Mouse (Mus musculus) hindbrain, embryonic 13.5 days (tissue): Measurements from ENCODE around the gene Znrd1as. TPM values are rescaled to one million over a fixed set of nuclear protein-coding genes. Genes with fewer than 3 reads are reported as not detected.
"Not testable (repeated sequence)": the region's sequence is repeated elsewhere in the genome, so short reads cannot be mapped to it uniquely, and the experiment has no call there.

ENCODE experiments used
- ATAC-seq: fragments of 200-750 bp; cut with Nextera tagmentation; 2 replicates; pipeline ENCODE4 v1.8.0; 2017; ENCODE audit warnings: moderate TSS enrichment; ENCODE audit not compliant: low FRiP score
- H3K27ac ChIP-seq: fragments of 300-500 bp; sonication (generic); 2 replicates; pipeline ENCODE4 v1.5.1; 2015; ENCODE audit warnings: inconsistent platforms, mild to moderate bottlenecking, moderate library complexity
- H3K27me3 ChIP-seq: fragments of 300-500 bp; sonication (generic); 2 replicates; pipeline ENCODE4 v1.6.1; 2015; ENCODE audit warnings: mild to moderate bottlenecking, inconsistent platforms
- H3K36me3 ChIP-seq: fragments of 300-500 bp; sonication (generic); 2 replicates; pipeline ENCODE4 v1.6.1; 2015; ENCODE audit warnings: mild to moderate bottlenecking, inconsistent platforms
- H3K4me1 ChIP-seq: fragments of 300-500 bp; sonication (generic); replicated peaks from 2 replicates; pipeline ENCODE4 v1.6.1; 2015; ENCODE audit warnings: inconsistent platforms
- H3K4me2 ChIP-seq: fragments of 300-500 bp; sonication (generic); 2 replicates; pipeline ENCODE4 v1.6.1; 2015; ENCODE audit warnings: inconsistent platforms, mild to moderate bottlenecking, moderate library complexity
- H3K4me3 ChIP-seq: fragments of 300-500 bp; sonication (generic); 2 replicates; pipeline ENCODE4 v1.5.1; 2015; ENCODE audit warnings: mild to moderate bottlenecking, inconsistent platforms
- H3K9ac ChIP-seq: fragments of 300-500 bp; sonication (generic); 2 replicates; pipeline ENCODE4 v1.6.1; 2015; ENCODE audit warnings: mild to moderate bottlenecking, inconsistent platforms
- H3K9me3 ChIP-seq: fragments of 300-500 bp; sonication (generic); 2 replicates; pipeline ENCODE4 v1.6.1; 2016; ENCODE audit warnings: inconsistent platforms
- WGBS: fragments of 180-500 bp; shearing (Covaris S2); methylation state at CpG from one replicate; pipeline ENCODE4 v1.1.7; 2015; 5-methylcytosine and 5-hydroxymethylcytosine counted together
- polyA plus RNA-seq: library from polyadenylated mRNA; unstranded; fragments of >200 nt; fragmentation: Nextera tagmentation; extraction: Ambion mirVana; gene quantifications from 2 replicates; pipeline ENCODE4 v1.2.1, GENCODE M21; 2015

Gene Znrd1as
- polyA plus RNA-seq, 1 experiment from 2014 or later = 6.3 TPM

DNA sequence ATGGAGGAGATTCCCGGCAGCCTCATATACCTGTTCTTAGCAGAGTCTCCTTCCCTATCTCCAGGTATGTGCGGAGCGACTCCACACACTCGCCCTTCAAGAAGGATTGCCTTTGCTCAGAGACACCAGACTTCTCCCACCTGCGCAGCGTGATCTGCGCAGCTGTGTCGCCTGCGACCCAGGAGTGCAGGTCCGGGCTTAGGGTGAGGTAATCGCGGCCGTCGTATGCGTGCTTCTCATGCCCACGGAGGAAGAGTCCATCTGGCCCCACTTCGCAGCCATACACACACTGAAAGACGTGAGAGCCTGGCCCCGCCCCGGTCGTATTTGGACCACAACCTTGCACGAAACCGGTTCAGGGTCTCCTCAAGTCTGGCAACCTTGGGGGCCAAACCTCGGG is 30.1 kb downstream of the Znrd1as start:
- H3K27me3 ChIP-seq = peaks cover 39% of the 10 kb centered on the region
- no peak overlapping the region for H3K27ac ChIP-seq
- ATAC-seq = peak; percentile 39; the same call in 1 of the 2 replicates
- H3K4me2 ChIP-seq = peak overlapping the region; percentile 32
- no peaks in the 10 kb centered on the region for H3K9me3 ChIP-seq
- no peaks in the 10 kb centered on the region; the same call in 1 of the 2 replicates for H3K4me1 ChIP-seq
- no peaks in the 10 kb centered on the region for H3K36me3 ChIP-seq
- peak overlapping the region; percentile 18 for H3K4me3 ChIP-seq
- peak overlapping the region; percentile 56; the same call in 1 of the 2 replicates for H3K9ac ChIP-seq
- WGBS = 5% methylated on average over 24 of the region's 24 CpGs

DNA sequence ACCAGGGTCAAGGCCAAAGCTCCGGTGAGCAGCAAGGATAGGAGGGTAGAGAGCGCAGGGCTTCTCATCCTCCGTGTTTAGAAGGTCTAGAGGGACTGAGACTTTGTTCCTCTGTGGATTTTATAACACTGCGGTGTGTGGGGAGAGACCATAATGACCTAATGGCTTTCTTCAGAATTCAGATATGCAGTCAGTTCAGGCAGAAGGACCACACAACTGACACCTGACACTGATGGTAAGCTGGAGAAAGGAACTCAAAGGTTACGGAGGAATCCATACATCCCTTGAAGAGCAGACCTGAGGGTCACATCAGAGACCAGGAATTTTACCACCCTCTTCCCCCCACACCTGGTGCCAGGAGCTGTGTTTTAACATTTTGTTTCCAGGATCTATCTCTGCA is 31.0 kb downstream of the Znrd1as start, which contains the start of gene H2-M5:
H2-M5 (minus strand) TSS at position 101 of the 400 bp plus-strand sequence.
- Histone ChIP-seq H3K27ac (no peak within 1 kb of the TSS), H3K4me3 (peak within 1 kb of the TSS; percentile 18), H3K36me3 (no peaks in the 10 kb centered on the region), H3K9ac (peak within 1 kb of the TSS; percentile 56; the same call in 1 of the 2 replicates), H3K27me3 (peaks cover 39% of the 10 kb centered on the region), H3K4me1 (no peaks in the 10 kb centered on the region; the same call in 1 of the 2 replicates), H3K4me2 (peak within 1 kb of the TSS; percentile 32), H3K9me3 (no peaks in the 10 kb centered on the region)
- 24% methylated on average over 5 of the region's 5 CpGs for WGBS
- no peak for ATAC-seq

DNA sequence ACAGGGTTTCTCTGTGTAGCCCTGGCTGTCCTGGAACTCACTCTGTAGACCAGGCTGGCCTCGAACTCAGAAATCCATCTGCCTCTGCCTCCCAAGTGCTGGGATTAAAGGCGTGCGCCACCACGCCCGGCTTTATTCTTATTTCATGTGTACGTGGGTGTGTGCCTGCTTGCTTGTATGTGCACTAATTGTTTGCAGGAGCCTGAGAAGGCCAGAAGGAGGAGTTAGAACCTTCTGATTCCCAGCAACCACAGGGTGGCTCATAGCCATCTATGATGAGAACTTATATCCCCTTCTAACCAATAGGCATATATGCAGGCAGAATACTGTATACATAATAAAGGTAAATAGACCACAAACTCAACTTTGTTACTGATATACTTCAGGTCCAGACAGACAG is 32.2 kb downstream of the Znrd1as start:
- not testable (repeated sequence) for H3K9ac ChIP-seq, H3K27ac ChIP-seq, H3K4me2 ChIP-seq, H3K4me1 ChIP-seq, ATAC-seq, H3K4me3 ChIP-seq, H3K9me3 ChIP-seq, H3K36me3 ChIP-seq
- 93% methylated on average over 6 of the region's 6 CpGs for WGBS
- peaks cover 36% of the 10 kb centered on the region for H3K27me3 ChIP-seq

DNA sequence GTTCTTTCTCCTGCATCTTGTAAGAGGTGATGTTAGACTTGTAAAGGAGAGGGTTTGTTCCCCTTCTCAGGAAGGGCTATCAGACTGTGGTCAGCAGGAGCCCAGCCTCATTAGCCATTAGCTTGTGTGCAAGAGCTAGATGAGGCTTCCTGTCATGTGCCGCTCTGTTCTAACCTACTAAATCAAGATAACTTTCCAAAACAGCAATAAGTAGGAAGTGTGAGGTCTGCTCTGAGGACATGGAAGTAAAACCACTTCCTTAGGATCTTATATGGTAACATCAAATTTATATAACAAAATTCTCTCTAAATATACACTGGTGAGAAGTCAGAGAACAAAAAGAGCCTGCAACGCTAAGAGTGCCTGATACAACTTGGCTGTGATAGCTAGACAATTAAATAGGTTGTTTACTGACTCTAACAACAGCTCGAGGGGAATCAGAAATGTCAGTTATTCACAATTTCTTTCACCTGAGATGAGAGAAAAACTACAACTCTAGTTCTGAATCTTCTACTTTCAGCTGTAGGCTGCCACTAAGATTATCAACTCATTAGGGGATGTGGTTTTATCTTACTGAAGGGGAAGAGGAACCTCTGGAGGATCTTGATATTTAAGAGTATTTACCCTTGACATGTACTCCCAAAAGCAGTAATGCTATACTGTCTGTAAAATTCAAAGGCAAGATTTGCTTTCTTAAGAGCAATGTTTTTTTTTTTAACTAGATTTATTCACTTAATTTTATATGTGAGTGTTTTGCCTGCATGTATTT is 34.1 kb downstream of the Znrd1as start:
- Histone ChIP-seq H3K9me3 (no peaks in the 10 kb centered on the region), H3K36me3 (no peaks in the 10 kb centered on the region), H3K27ac (no peak overlapping the region), H3K4me3 (no peak overlapping the region), H3K27me3 (peaks cover 31% of the 10 kb centered on the region), H3K4me2 (no peak overlapping the region), H3K4me1 (no peaks in the 10 kb centered on the region; the same call in 1 of the 2 replicates), H3K9ac (no peak overlapping the region)
- WGBS = 78% methylated on average over 3 of the region's 3 CpGs
- no peak for ATAC-seq

DNA sequence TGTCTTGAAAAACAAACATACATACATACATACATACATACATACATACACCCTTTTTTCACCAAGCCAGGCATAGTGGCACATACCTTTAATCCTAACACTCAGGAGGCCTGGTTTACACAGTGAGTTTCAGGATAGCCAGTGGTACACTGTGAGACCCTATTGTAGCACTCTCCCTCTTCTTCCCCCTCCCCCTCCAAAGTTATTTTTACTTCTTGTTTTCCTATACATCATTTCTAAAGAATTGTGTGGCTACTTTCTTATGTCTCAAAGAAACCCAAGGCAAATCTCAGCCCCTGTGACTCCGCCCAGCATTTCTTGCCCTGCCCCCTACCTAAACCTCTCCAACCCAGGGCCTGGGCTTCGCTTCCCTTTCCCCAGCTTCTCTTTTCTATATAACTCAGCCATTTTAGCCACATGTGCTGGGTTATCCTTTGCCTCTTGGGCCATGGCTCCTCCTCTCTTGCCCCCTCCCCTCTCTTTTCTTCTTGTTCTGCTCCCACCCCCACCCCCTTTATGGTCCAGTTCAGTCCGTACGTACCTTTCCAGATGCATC is 35.5 kb downstream of the Znrd1as start:
- Histone ChIP-seq H3K36me3 (no peaks in the 10 kb centered on the region), H3K4me1 (no peaks in the 10 kb centered on the region), H3K27ac (no peak overlapping the region), H3K9me3 (no peaks in the 10 kb centered on the region), H3K27me3 (peaks cover 17% of the 10 kb centered on the region), H3K9ac (no peak overlapping the region), H3K4me2 (no peak overlapping the region), H3K4me3 (no peak overlapping the region)
- 91% methylated on average over 4 of the region's 4 CpGs for WGBS
- no peak for ATAC-seq

DNA sequence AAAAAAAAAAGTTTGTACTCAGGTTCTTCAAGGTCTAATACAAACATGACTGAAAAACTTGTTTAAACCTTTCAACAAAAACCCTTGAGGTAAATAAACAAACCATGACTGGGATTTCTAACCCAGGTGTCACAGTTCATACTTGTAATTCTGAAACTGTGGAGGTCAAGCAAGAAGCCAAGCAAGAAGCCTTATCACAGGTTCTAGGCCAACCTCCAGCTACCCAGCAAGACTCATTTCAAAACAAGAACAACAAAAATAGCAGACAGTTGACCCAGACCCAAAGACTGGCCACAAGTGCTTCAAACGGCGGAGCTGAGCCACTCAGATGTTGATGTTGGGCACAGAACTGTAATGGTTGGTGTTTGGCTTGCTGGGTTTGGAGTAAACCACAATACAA is 36.1 kb downstream of the Znrd1as start:
- ATAC-seq = no peak
- H3K4me3 ChIP-seq = no peak overlapping the region

GRCm38 (mm10) chr17:36995448-36995847 is 37.1 kb downstream of the Znrd1as start:
- whole genome bisulfite sequencing = 51% methylated on average over 3 of the region's 3 CpGs
- H3K9ac ChIP-seq = no peak overlapping the region
- no peak overlapping the region for H3K4me3 ChIP-seq
- no peaks in the 10 kb centered on the region for H3K4me1 ChIP-seq
- no peak overlapping the region for H3K4me2 ChIP-seq
- H3K27ac ChIP-seq = no peak overlapping the region
- no peaks in the 10 kb centered on the region for H3K36me3 ChIP-seq
- no peak for ATAC-seq
- peaks cover 7% of the 10 kb centered on the region; the same call in 1 of the 2 replicates for H3K27me3 ChIP-seq
- no peaks in the 10 kb centered on the region for H3K9me3 ChIP-seq

More for the DNA sequence above, 36.1 kb downstream of the Znrd1as start:
- Histone ChIP-seq H3K4me1 (no peaks in the 10 kb centered on the region), H3K27ac (no peak overlapping the region), H3K27me3 (peaks cover 11% of the 10 kb centered on the region), H3K9me3 (no peaks in the 10 kb centered on the region), H3K36me3 (no peaks in the 10 kb centered on the region), H3K9ac (no peak overlapping the region), H3K4me2 (no peak overlapping the region)
- WGBS = 90% methylated on average over 2 of the region's 2 CpGs

DNA sequence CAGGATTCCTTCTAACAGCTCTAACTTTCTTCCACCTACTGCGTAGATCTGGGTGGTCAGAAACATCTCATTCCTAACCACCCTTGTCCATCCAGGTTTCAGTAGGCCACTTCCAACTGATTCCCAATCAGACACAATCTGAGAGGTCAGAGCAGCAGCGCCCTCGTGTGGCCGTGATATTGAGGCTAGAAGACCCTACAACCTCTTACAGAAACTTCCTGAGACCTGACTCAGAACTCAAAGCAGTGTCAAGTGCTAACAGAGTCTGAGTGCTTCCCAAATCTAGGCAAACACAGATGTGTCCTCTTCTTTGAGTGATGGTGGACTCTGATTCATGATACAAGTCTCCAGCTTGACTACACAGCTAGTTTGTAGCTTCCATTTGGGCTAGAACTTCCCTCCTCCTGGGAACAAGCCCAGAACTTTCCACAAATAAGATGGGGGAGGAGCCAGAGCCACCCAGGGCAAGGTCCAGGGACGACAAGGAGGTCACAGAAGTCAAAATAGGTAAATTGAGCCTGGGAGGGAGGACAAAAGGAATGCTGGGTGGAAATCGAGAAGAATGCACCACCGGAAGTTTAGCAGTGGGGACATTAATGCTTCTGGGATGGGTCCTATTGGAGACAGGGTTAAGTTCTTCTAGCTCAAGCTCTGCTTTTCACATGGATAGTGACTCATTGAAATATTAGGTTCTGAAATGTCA is 38.8 kb downstream of the Znrd1as start:
- Histone ChIP-seq H3K4me2 (no peak overlapping the region), H3K4me3 (no peak overlapping the region), H3K36me3 (no peaks in the 10 kb centered on the region), H3K9ac (no peak overlapping the region), H3K4me1 (no peaks in the 10 kb centered on the region), H3K9me3 (no peaks in the 10 kb centered on the region), H3K27me3 (no peaks in the 10 kb centered on the region), H3K27ac (no peak overlapping the region)
- WGBS = 35% methylated on average over 7 of the region's 7 CpGs
- peak; percentile 65; the same call in 1 of the 2 replicates for ATAC-seq

DNA sequence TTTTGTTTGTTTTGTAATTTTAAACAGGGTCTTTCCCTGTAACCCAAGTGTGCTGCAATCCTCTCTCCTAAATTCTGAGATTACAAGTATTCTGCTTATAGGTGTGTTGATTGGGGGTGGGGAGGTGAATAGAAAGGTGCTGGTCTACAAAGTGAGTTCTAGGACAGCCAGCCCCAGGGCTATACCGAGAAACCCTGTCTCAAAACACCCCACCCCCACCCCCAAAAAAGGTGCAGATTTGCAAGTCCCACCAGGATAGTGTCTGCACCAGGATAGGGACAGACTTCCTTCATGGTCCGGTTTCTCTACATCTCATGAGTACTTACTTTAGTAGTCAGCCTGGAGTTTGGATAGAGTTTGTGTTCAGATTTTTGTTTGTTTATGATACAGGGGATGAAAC is 40.1 kb downstream of the Znrd1as start:
- 0 out of 2 replicates have a peak, but pooled peaks cover 2% of the 10 kb centered on the region for H3K4me1 ChIP-seq
- whole genome bisulfite sequencing = 75% methylated on average over 2 of the region's 2 CpGs
- H3K27me3 ChIP-seq = no peaks in the 10 kb centered on the region
- ATAC-seq = no peak
- no peak overlapping the region for H3K4me2 ChIP-seq
- H3K4me3 ChIP-seq = no peak overlapping the region
- no peaks in the 10 kb centered on the region for H3K9me3 ChIP-seq
- no peak overlapping the region for H3K27ac ChIP-seq
- no peaks in the 10 kb centered on the region for H3K36me3 ChIP-seq
- H3K9ac ChIP-seq = no peak overlapping the region

DNA sequence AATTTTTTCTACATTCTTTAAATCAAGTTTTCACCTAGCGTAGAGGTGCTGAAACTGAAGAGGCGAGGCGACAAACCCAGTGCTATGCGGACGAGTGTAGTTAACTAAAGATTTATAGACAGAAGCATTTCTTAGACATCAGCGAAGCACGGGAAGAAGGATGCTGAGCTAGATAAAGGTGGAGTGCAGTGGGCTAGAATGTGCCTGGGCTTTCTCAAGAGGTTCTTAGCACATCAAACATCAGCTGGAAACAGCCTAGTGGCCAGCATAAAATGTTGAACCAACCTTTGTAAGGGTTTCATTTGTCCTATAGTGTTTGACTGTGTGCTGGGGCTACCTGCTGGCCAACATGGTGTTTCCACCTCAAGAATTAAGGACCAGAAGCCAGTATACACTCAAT is 42.5 kb downstream of the Znrd1as start, which contains the start of gene Zfp57:
Zfp57 (plus strand) TSS at position 301 of the 400 bp plus-strand sequence.
- H3K9ac ChIP-seq = peak within 1 kb of the TSS; percentile 39; the same call in 1 of the 2 replicates
- 97% methylated on average over 7 of the region's 7 CpGs for whole genome bisulfite sequencing
- peaks cover 20% of the 10 kb centered on the region for H3K4me1 ChIP-seq

GRCm38 (mm10) chr17:37002364-37003330 is 44.3 kb downstream of the Znrd1as start:
- under 1% methylated on average over 49 of the region's 49 CpGs for WGBS
- Histone ChIP-seq H3K36me3 (peaks cover 28% of the 10 kb centered on the region), H3K9me3 (no peaks in the 10 kb centered on the region), H3K27me3 (no peaks in the 10 kb centered on the region), H3K9ac (peak overlapping the region; percentile 96), H3K4me2 (peak overlapping the region; percentile 66), H3K27ac (peak overlapping the region; percentile 98), H3K4me1 (peaks cover 23% of the 10 kb centered on the region), H3K4me3 (peak overlapping the region; percentile 86)
- ATAC-seq = peak; percentile 87

More for the DNA sequence above, 42.5 kb downstream of the Znrd1as start, which contains the start of gene Zfp57:
- Histone ChIP-seq H3K27ac (peak within 1 kb of the TSS; percentile 98; the same call in 1 of the 2 replicates), H3K4me2 (peak within 1 kb of the TSS; percentile 66), H3K9me3 (no peaks in the 10 kb centered on the region), H3K36me3 (peaks cover 12% of the 10 kb centered on the region), H3K4me3 (peak within 1 kb of the TSS; percentile 86), H3K27me3 (no peaks in the 10 kb centered on the region)
- ATAC-seq = no peak
